Mouse (Mus musculus): ENCODE measurements around the gene Adal.

Adal gene

GRCm38 (mm10) chr2:121178828-121179479, 38.7 kb downstream of the Adal start:
- no peak for DNase-seq (ENCODE audit: low spot score)

- no peak for DNase-seq (ENCODE audit: low spot score)
These were observed 43.2 kb downstream of the Adal start for GRCm38 (mm10) chr2:121183431-121183830.

- no peak for DNase-seq (ENCODE audit: low spot score)
These were observed 43.9 kb downstream of the Adal start for GRCm38 (mm10) chr2:121184142-121184541.

- no peak for DNase-seq (ENCODE audit: low spot score)
These were observed 48.3 kb downstream of the Adal start for GRCm38 (mm10) chr2:121188530-121188929.

- no peak for DNase-seq (ENCODE audit: low spot score)
These were observed 55.2 kb downstream of the Adal start for GRCm38 (mm10) chr2:121195466-121195865.

- no peak for DNase-seq (ENCODE audit: low spot score)
These were observed 64.0 kb downstream of the Adal start for GRCm38 (mm10) chr2:121204276-121204675.
